Mouse (Mus musculus): ENCODE results near the gene Hoxd1.

Gene Hoxd1

GRCm38 (mm10) chr2:74732513-74733316, 30.1 kb upstream of the Hoxd1 start:
- no peak for DNase-seq (ENCODE audit: low spot score)

GRCm38 (mm10) chr2:74733317-74733661, 29.5 kb upstream of the Hoxd1 start:
- no peak for DNase-seq (ENCODE audit: low spot score)

DNA sequence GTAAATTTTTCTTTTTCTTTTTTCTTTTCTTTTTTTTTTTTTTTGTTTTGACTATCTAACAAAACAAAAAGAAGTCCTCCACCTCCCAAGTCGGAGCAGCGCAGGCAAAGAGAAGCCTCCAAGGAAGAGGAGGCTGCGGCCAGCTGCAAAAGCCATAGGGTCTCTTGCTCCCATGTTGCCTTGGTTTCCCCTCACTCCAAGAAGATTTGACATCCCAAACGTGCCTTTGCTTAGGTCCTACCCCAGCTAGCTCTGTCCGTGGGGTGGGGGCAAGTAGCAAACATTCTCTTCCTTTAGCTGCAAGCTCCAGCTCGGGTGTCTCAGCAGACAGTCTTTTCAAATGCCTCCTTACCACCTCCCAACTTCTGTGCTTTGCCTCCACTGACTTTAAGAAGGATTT, 29.0 kb upstream of the Hoxd1 start:
- no peak for DNase-seq (ENCODE audit: low spot score)

GRCm38 (mm10) chr2:74734451-74734850, 28.3 kb upstream of the Hoxd1 start:
- DNase-seq (ENCODE audit: low spot score): no peak

- no peak for DNase-seq (ENCODE audit: low spot score)
These were observed 27.6 kb upstream of the Hoxd1 start for GRCm38 (mm10) chr2:74734996-74735811.

DNA sequence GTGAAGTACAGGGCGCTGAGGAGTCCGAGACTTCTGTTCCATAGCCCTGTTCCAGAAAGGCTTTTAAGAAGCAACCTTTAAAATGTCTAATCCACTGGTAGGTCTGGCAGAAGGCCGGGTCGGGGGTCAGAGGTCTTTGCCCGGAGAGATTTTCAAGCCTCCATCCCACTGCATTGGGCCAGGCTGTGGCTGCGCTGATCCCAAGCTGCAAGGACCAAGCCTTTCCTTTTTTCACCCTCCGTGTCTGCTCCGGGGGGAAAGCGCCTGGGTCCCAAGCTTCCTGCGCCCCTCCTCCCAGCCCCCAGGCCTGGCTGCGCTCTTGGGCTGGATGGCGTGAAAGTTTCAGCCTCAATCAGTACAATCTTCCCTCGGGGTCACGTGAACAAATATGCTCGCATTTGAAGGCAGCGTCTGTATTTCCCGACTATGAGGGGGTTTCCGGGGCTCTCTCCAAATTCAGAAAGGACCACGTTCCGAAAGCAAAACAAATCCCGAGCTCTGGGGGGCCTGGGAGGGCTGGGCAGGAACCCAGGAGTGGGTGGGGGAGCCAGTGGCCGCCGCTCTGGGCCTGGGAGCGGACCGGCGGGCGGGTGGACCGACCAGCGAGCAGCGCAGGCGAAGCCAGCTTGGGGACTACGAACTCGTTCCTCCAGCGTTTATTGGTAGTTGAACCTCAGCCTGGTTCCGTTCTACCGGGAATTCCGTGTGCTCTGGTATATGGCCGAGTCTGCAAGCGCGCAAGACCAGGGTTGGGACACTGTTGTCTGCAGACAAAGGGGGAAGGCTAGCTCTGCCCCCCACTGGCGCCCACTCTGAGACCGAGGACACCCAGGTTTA, 26.7 kb upstream of the Hoxd1 start:
- DNase-seq (ENCODE audit: low spot score): no peak

- DNase-seq (ENCODE audit: low spot score): no peak
These were observed 25.8 kb upstream of the Hoxd1 start for GRCm38 (mm10) chr2:74736688-74737577.

- DNase-seq (ENCODE audit: low spot score): no peak
These were observed 25.2 kb upstream of the Hoxd1 start for GRCm38 (mm10) chr2:74737578-74738070.

- DNase-seq (ENCODE audit: low spot score): no peak
These were observed 23.9 kb upstream of the Hoxd1 start for GRCm38 (mm10) chr2:74738623-74739475.

- no peak for DNase-seq (ENCODE audit: low spot score)
These were observed 23.3 kb upstream of the Hoxd1 start for GRCm38 (mm10) chr2:74739476-74739800.

DNA sequence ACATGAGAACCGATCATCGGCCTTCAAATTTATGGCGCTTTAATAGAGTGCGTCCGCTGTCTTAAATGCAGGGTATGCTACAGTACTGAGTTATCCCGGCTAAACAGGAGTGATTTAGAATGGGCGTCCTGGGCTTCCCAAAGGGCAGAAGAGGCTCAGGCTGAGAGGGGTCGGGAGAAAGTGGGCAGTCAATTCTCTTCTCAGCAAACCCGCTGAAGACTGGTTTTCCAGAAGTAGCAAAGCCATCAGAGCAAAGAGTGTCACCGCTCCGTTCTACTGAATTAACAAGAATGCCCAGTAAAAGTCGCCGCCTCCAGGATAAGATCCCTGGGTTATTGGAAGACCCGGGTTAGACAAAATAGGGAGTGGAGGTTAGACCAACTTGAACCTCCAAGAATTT, 22.9 kb upstream of the Hoxd1 start:
- DNase-seq (ENCODE audit: low spot score): no peak

DNA sequence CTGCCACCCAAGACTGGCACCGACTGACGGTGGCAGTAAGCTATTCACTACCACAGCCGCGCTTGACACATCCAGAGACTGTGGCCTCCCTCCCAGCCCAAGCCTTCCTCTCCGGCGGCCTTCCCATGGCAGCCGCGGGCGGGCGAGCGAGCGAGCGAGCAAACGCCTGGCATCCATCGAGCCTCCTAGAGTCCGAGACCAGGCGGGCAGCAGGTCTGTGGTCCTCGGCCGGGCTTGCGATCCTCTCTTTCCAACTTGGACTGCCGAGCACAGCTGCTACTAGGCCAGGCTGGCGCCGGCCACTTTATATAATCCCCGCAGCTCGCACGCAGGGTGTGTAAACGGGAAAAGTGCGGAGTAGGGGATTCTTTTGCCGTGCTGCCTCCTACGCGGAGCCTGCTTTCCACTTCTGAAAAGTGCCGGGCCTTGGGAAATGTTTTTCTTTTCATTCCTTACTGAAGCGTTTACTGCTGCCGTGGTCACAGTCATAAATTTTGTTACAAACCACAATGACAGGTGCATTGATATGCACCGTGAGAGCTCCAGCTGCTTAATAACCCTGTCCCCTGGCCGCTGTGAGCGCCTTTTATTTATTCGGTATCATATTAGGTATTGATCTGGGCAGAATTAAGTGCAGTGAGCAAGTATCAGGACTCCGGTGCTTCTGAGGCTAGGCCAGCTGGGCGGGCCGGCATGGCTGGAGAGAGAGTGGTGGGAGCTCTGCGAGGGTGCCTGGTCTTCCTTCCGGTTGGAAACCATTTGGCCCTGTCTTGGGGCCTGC, 22.3 kb upstream of the Hoxd1 start:
- no peak for DNase-seq (ENCODE audit: low spot score)

GRCm38 (mm10) chr2:74741252-74741978, 21.4 kb upstream of the Hoxd1 start:
- no peak for DNase-seq (ENCODE audit: low spot score)

DNA sequence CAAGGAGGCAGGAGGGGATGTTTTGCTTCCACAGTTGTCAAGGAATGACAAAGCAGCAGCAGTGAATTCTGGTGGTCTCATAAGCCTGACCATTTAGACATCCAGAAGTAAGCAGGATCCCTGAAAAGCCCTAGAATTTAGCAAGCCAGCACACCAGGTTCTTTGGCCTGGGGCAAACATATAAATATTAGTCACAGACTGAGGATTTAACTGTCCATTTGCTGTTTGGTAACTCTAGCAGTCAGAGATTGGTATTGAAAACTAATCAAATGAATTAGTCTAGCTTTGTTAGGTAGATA, 20.9 kb upstream of the Hoxd1 start:
- DNase-seq (ENCODE audit: low spot score): no peak

GRCm38 (mm10) chr2:74745540-74746297, 17.1 kb upstream of the Hoxd1 start:
- DNase-seq (ENCODE audit: low spot score): no peak

- DNase-seq (ENCODE audit: low spot score): no peak
These were observed 16.4 kb upstream of the Hoxd1 start for GRCm38 (mm10) chr2:74746298-74746921.

DNA sequence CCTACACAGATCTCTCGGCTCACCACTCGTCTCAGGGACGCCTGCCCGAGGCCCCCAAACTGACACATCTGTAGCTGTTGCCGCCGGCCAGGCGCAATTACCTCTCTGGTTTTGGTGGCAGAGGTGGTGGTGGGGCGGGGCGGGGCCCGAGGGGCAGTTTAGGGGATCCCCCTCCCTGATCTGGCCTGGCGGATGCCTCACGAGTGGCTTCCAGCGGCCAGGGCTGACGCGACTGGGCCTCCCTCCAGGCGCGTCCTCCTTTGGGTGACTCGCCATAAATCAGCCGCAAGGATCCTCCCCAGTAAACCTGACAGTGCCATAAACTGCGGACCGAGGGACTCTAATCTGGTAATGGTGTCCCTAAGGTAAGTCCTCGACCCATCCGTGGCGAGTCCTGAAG, 15.8 kb upstream of the Hoxd1 start:
- no peak for DNase-seq (ENCODE audit: low spot score)

- no peak for DNase-seq (ENCODE audit: low spot score)
These were observed 15.1 kb upstream of the Hoxd1 start for GRCm38 (mm10) chr2:74747661-74748141.

All from layer of hippocampus, adult 11-12 months (tissue).